Mouse (Mus musculus) midbrain, embryonic 14.5 days (tissue): Measurements from ENCODE around the gene Fli1. TPM values are rescaled to one million over a fixed set of nuclear protein-coding genes. Genes with fewer than 3 reads are reported as not detected.

ENCODE experiments used
- ATAC-seq: fragments of 200-750 bp; cut with Nextera tagmentation; 2 replicates; pipeline ENCODE4 v1.8.0; 2017; ENCODE audit warnings: moderate number of reproducible peaks, moderate library complexity; ENCODE audit not compliant: low FRiP score, low TSS enrichment
- DNase-seq: peaks from one replicate; pipeline ENCODE4 v3.0.0-alpha.2; 2015
- H3K27ac ChIP-seq: fragments of 300-500 bp; sonication (generic); replicated peaks from 2 replicates; pipeline ENCODE4 v1.5.1; 2014; ENCODE audit warnings: mild to moderate bottlenecking, low read depth, low read length, moderate library complexity
- H3K27me3 ChIP-seq: fragments of 300-500 bp; sonication (generic); 2 replicates; pipeline ENCODE4 v1.6.1; 2014; ENCODE audit warnings: low read length, control low read depth, mixed read lengths; ENCODE audit not compliant: control insufficient read depth, insufficient read depth
- H3K36me3 ChIP-seq: fragments of 300-500 bp; sonication (generic); 2 replicates; pipeline ENCODE4 v1.6.1; 2014; ENCODE audit warnings: low read length, control low read depth; ENCODE audit not compliant: control insufficient read depth, insufficient read depth
- H3K4me1 ChIP-seq: fragments of 300-500 bp; sonication (generic); 2 replicates; pipeline ENCODE4 v1.6.1; 2014; ENCODE audit warnings: mild to moderate bottlenecking, antibody characterized with exemption, low read length, control low read depth; ENCODE audit not compliant: control insufficient read depth, insufficient read depth
- H3K4me2 ChIP-seq: fragments of 300-500 bp; sonication (generic); 2 replicates; pipeline ENCODE4 v1.6.1; 2014; ENCODE audit warnings: mild to moderate bottlenecking, low read length, moderate library complexity
- H3K4me3 ChIP-seq: fragments of 300-500 bp; sonication (generic); replicated peaks from 2 replicates; pipeline ENCODE4 v1.5.1; 2014; ENCODE audit warnings: low read depth, low read length
- H3K9ac ChIP-seq: fragments of 300-500 bp; sonication (generic); replicated peaks from 2 replicates; pipeline ENCODE4 v1.6.1; 2014; ENCODE audit warnings: mild to moderate bottlenecking, low read length, moderate library complexity
- H3K9me3 ChIP-seq: fragments of 300-500 bp; sonication (generic); 2 replicates; pipeline ENCODE4 v1.6.1; 2016; ENCODE audit warnings: low read length, control low read depth, mixed read lengths; ENCODE audit not compliant: control insufficient read depth
- WGBS: fragments of 180-500 bp; shearing (Covaris S2); extraction: QIAGEN DNeasy Blood & Tissue Kit; methylation state at CpG from one replicate; pipeline ENCODE4 v1.1.7; 2014; 5-methylcytosine and 5-hydroxymethylcytosine counted together
- polyA plus RNA-seq: library from polyadenylated mRNA; unstranded; fragments of >200 nt; fragmentation: Nextera tagmentation; extraction: Ambion mirVana; gene quantifications from 2 replicates; pipeline ENCODE4 v1.2.1, GENCODE M21; 2014

Gene Fli1
- polyA plus RNA-seq, 1 experiment from 2014 or later, result 7.9 TPM

GRCm38 (mm10) chr9:32573638-32574037, 31.0 kb upstream of the Fli1 start:
- H3K4me3 ChIP-seq, result no peak overlapping the region
- no peaks in the 10 kb centered on the region for H3K4me1 ChIP-seq
- WGBS, result 69% methylated on average over 4 of the region's 4 CpGs
- H3K36me3 ChIP-seq, result no peaks in the 10 kb centered on the region
- ATAC-seq (no peak), DNase-seq (no peak)
- no peak overlapping the region for H3K27ac ChIP-seq
- no peaks in the 10 kb centered on the region for H3K27me3 ChIP-seq
- no peak overlapping the region for H3K4me2 ChIP-seq
- no peak overlapping the region for H3K9ac ChIP-seq
- H3K9me3 ChIP-seq, result no peaks in the 10 kb centered on the region

DNA sequence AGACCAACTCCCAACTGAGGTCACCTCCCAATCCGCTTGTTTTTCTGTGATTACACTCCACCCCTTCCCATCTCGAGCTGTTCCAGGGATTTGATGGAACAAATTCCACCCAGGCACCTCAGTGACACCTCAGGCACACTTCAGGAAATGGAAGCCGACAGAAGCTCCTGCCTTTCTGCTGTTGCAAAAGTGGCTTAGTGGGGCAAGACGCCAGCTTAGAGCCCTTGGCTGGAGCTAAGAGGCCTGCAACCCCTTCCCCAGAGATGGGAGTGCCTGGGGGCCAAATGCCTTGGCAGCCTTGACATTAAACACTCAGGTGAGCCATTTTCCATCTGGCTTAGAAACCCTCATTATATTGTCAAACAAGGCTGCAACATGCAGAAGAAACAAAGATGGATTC, 29.0 kb upstream of the Fli1 start:
- no peaks in the 10 kb centered on the region for H3K4me1 ChIP-seq
- no peaks in the 10 kb centered on the region for H3K36me3 ChIP-seq
- H3K4me3 ChIP-seq, result no peak overlapping the region
- H3K9me3 ChIP-seq, result no peaks in the 10 kb centered on the region
- no peak for DNase-seq
- no peak overlapping the region for H3K9ac ChIP-seq
- H3K4me2 ChIP-seq, result no peak overlapping the region
- no peak overlapping the region for H3K27ac ChIP-seq
- H3K27me3 ChIP-seq, result no peaks in the 10 kb centered on the region
- no peak for ATAC-seq
- WGBS, result 64% methylated on average over 4 of the region's 4 CpGs

DNA sequence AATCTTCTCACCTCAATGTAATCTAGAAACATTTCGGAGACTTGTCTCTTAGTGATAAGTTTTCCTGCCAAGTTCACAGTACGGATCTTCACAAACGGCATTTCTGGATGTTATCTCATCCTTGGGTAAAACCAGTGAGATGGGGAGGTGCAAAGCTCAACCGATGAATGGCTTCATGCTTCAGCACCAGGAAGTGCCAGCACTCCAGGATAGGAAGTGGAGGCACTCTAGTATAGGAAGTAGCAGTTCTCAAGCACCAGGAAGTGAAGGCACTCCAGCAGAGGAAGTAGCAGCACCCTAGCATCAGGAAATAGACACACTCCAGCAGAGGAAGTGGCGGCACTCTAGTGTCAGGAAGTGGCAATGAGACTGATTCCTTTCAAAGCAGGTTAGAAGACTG, 27.9 kb upstream of the Fli1 start:
- no peak overlapping the region for H3K4me2 ChIP-seq
- H3K9me3 ChIP-seq, result no peaks in the 10 kb centered on the region
- no peak overlapping the region for H3K4me3 ChIP-seq
- H3K9ac ChIP-seq, result no peak overlapping the region
- H3K4me1 ChIP-seq, result no peaks in the 10 kb centered on the region
- no peaks in the 10 kb centered on the region for H3K36me3 ChIP-seq
- ATAC-seq, result no peak
- H3K27ac ChIP-seq, result no peak overlapping the region
- 97% methylated on average over 5 of the region's 5 CpGs for WGBS
- no peak for DNase-seq
- H3K27me3 ChIP-seq, result no peaks in the 10 kb centered on the region

- no peaks in the 10 kb centered on the region for H3K27me3 ChIP-seq
- DNase-seq, result no peak
- H3K4me3 ChIP-seq, result no peak overlapping the region
- H3K36me3 ChIP-seq, result no peaks in the 10 kb centered on the region
- no peak overlapping the region for H3K4me2 ChIP-seq
- no peaks in the 10 kb centered on the region for H3K4me1 ChIP-seq
- ATAC-seq, result no peak
- H3K9me3 ChIP-seq, result no peaks in the 10 kb centered on the region
- WGBS, result 77% methylated on average over 4 of the region's 4 CpGs
- no peak overlapping the region for H3K9ac ChIP-seq
- H3K27ac ChIP-seq, result no peak overlapping the region
These were observed 26.6 kb upstream of the Fli1 start for GRCm38 (mm10) chr9:32569261-32569660.

GRCm38 (mm10) chr9:32567603-32568002, 24.9 kb upstream of the Fli1 start:
- Histone ChIP-seq H3K9me3 (no peaks in the 10 kb centered on the region), H3K4me2 (no peak overlapping the region), H3K4me1 (no peaks in the 10 kb centered on the region), H3K9ac (no peak overlapping the region), H3K4me3 (no peak overlapping the region), H3K36me3 (no peaks in the 10 kb centered on the region), H3K27me3 (no peaks in the 10 kb centered on the region), H3K27ac (no peak overlapping the region)
- 84% methylated on average over 7 of the region's 7 CpGs for WGBS
- ATAC-seq (no peak), DNase-seq (no peak)

DNA sequence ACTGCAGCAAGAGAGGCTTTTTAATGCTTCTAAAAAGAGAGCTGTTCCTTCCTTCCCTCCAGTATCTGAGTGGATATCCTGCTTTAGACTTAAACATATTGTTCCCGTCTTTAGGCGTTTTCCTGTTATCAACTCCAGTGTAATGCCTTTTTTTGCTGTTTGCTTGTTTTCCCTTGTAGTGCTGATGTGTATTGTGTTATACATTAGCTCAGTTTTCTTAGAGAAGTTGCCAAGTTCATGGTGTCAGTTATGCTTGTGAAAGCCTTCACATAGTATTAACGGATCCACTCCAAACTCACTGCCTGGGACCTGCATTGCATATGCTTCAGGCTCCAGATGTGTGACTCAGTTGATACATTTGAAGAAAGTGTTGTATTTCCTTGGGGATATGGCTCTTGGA, 22.6 kb upstream of the Fli1 start:
- H3K27me3 ChIP-seq, result no peaks in the 10 kb centered on the region
- H3K36me3 ChIP-seq, result no peaks in the 10 kb centered on the region
- no peak overlapping the region for H3K4me2 ChIP-seq
- H3K4me3 ChIP-seq, result no peak overlapping the region
- H3K27ac ChIP-seq, result no peak overlapping the region
- no peaks in the 10 kb centered on the region for H3K4me1 ChIP-seq
- no peak for DNase-seq
- WGBS, result 90% methylated on average over 3 of the region's 3 CpGs
- no peaks in the 10 kb centered on the region for H3K9me3 ChIP-seq
- no peak overlapping the region for H3K9ac ChIP-seq
- ATAC-seq, result no peak

DNA sequence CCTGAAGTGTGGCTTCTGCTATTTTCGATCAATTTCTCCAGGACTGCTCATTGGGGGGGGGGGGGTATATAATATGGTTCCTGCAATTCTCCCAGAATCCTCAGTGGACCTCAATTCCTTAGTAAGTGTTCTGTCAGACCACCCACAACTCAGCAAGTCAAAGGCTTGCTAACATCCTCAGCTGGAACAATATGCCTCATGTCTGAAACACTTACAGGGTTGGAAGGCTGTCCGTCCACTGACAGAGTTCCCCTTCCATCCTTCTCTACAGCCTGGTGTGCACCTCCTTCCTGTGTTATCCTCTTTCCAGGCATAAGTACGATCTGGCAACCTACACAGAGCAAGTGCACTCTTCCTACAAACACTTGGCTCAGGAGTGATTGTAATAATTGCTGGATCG, 20.2 kb upstream of the Fli1 start:
- Histone ChIP-seq H3K4me3 (no peak overlapping the region), H3K27me3 (no peaks in the 10 kb centered on the region), H3K36me3 (no peaks in the 10 kb centered on the region), H3K4me2 (no peak overlapping the region), H3K4me1 (no peaks in the 10 kb centered on the region), H3K9ac (no peak overlapping the region), H3K27ac (no peak overlapping the region), H3K9me3 (no peaks in the 10 kb centered on the region)
- no peak for DNase-seq
- WGBS, result 82% methylated on average over 4 of the region's 4 CpGs
- ATAC-seq, result no peak

- no peak for ATAC-seq
- no peak for DNase-seq
- WGBS, result 72% methylated on average over 9 of the region's 9 CpGs
These were observed 19.7 kb upstream of the Fli1 start for GRCm38 (mm10) chr9:32562409-32562808.

DNA sequence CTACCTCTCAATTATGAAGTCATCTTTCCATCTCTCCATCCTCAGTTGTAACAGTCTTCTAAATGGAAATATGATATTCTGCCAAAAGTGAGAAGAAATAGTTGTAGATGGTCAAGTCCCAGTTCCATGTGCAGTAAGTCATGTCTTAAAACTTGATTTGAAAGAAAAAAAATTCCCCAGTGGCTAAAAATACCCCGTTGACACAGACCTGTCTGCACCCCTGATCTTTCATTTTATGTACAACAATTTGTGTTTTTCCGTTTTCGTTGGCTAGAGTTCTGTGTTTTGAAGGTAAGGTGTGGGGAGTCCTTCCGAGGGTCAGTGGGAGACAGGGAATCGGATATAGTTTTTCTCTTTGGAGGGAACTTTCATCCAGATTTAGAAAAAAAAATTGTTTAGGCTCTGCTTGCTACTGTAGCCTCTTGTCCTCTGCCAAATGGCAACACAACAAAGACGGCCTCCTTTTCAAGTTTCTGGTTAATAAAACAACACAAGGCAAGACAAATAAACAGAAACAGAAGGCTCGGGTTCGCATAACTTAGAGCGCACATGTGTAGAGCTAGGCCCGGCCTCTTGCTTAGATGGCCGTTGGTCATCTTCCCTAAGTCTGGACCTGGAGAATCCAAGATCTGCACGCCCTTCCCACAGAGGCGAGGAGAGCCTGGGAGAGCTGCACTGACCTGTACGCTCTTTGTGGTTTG, 18.7 kb upstream of the Fli1 start:
- no peaks in the 10 kb centered on the region for H3K36me3 ChIP-seq
- ATAC-seq (no peak), DNase-seq (no peak)
- 91% methylated on average over 14 of the region's 14 CpGs for WGBS
- H3K9me3 ChIP-seq, result no peaks in the 10 kb centered on the region
- no peaks in the 10 kb centered on the region for H3K27me3 ChIP-seq
- no peak overlapping the region for H3K4me2 ChIP-seq
- no peak overlapping the region for H3K27ac ChIP-seq
- no peak overlapping the region for H3K9ac ChIP-seq
- H3K4me3 ChIP-seq, result no peak overlapping the region
- no peaks in the 10 kb centered on the region for H3K4me1 ChIP-seq

More at GRCm38 (mm10) chr9:32562409-32562808, 19.7 kb upstream of the Fli1 start:
- no peak overlapping the region for H3K9ac ChIP-seq
- no peaks in the 10 kb centered on the region for H3K27me3 ChIP-seq
- no peak overlapping the region for H3K4me3 ChIP-seq
- no peaks in the 10 kb centered on the region for H3K4me1 ChIP-seq
- H3K9me3 ChIP-seq, result no peaks in the 10 kb centered on the region
- H3K27ac ChIP-seq, result no peak overlapping the region
- no peak overlapping the region for H3K4me2 ChIP-seq
- H3K36me3 ChIP-seq, result no peaks in the 10 kb centered on the region
